Mouse (Mus musculus): ENCODE data around the gene Hemk1. TPM values are rescaled to one million over a fixed set of nuclear protein-coding genes. Genes with fewer than 3 reads are reported as not detected.

The Hemk1 gene
- polyA plus RNA-seq, 1 experiment from 2014 or later = 18.1 TPM

DNA sequence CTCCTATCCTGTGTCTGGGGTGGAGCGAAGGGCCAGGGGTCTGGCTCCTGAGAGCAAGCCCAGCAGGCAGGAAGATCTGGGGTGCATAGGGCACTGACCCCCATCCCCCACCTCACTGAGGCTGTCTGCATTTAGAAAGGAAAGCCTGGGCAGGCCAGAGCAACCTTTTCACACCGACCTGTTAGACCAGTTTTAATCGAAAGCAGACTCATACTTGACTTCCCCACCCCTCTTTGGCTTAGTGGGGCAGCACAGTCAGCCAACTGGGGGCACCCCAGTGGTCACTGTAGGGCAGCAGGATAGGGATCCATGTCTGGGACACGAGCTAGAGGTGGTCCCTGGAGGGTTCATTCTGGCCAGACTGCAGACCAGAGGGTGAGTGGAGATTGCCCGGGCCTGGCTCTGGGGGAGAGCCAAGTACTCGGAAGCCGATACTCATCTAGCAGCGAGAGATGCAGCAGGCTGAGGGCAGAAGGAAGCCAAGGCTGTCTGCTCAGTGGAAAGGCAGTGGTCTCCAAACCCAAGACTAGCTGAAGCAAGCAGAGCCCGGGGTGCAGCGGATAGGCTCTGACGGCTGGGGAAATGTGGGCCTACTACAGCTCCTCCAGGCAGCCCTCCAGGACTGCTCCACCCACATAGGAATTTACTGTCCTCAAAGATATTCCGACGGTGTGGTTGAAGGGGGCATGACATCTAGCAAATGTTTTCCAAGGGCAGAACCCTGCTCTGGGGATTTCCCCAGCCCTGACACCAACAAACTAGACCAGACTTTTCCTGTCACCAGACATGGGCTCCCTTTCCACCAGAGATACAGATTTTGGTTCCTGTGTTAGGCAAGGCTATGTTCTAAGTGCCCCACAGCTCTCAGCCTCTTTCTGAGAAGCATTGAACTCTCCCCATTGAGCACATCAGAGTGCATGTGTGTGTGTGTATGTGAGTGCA is 32.3 kb downstream of the Hemk1 start:
- Histone ChIP-seq H3K4me1 (replicated peaks) (no peaks in the 10 kb centered on the region), H3K9ac (replicated peaks) (no peak overlapping the region), H3K4me3 (replicated peaks) (no peak overlapping the region), H3K9me3 (no peaks in the 10 kb centered on the region), H3K27me3 (no peaks in the 10 kb centered on the region), H3K36me3 (peaks cover 13% of the 10 kb centered on the region), H3K4me2 (replicated peaks) (no peak overlapping the region), H3K27ac (no peak overlapping the region)
- ATAC-seq = no peak
- 69% methylated on average over 13 of the region's 13 CpGs for WGBS

DNA sequence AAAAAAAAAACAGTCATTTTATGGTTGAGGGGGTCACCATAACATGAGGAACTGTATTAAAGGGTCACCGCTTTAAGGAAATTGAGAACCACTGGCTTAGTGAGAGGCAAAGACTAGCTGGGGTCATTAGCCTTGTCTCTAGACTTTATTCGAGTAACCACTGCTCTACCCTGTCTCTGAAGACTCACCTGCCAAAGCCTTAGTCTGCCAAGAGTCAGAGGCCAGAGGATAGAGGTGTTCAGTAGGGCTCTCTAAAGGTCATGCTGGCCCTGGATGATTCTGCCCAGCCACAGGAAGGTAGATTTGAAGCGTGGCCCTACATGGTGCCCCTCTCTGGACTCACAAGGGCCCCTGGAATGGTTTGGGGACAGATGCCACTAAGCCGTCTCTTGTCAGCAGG is 33.1 kb downstream of the Hemk1 start:
- Histone ChIP-seq H3K9ac (replicated peaks) (no peak overlapping the region), H3K4me3 (replicated peaks) (no peak overlapping the region), H3K4me2 (replicated peaks) (no peak overlapping the region), H3K27ac (no peak overlapping the region), H3K4me1 (replicated peaks) (no peaks in the 10 kb centered on the region), H3K36me3 (peaks cover 19% of the 10 kb centered on the region), H3K9me3 (no peaks in the 10 kb centered on the region), H3K27me3 (no peaks in the 10 kb centered on the region)
- 82% methylated on average over 4 of the region's 4 CpGs for WGBS
- no peak for ATAC-seq

DNA sequence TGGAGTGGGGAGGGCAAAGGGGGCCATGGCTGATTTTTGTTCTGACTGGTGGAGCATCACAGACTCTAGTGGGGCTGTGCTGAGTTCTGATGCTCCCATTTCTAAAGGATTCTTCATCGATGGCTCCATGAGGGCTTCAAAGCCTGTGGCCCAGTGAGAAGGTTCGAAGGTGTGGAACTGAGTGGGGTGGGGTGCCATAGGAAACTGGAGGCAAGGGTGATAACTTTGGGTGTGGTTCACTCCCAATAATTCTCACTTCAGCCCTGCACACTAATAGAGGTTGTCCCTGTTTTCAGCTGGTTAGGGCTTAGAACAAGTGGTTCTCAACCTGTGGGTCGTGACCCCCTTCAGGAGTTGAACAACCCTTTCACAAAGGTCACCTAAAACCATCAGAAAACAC is 33.8 kb downstream of the Hemk1 start:
- H3K4me3 ChIP-seq (replicated peaks) = no peak overlapping the region
- H3K4me1 ChIP-seq (replicated peaks) = no peaks in the 10 kb centered on the region
- H3K4me2 ChIP-seq (replicated peaks) = no peak overlapping the region
- no peaks in the 10 kb centered on the region for H3K9me3 ChIP-seq
- H3K36me3 ChIP-seq = peaks cover 19% of the 10 kb centered on the region
- no peak overlapping the region for H3K9ac ChIP-seq (replicated peaks)
- WGBS = 89% methylated on average over 3 of the region's 3 CpGs
- H3K27ac ChIP-seq = no peak overlapping the region
- H3K27me3 ChIP-seq = no peaks in the 10 kb centered on the region
- no peak for ATAC-seq

- H3K27me3 ChIP-seq = no peaks in the 10 kb centered on the region
- no peak overlapping the region for H3K27ac ChIP-seq
- H3K4me2 ChIP-seq (replicated peaks) = no peak overlapping the region
- no peaks in the 10 kb centered on the region for H3K4me1 ChIP-seq (replicated peaks)
- H3K36me3 ChIP-seq = peaks cover 19% of the 10 kb centered on the region
- no peak for ATAC-seq
- H3K4me3 ChIP-seq (replicated peaks) = no peak overlapping the region
- H3K9ac ChIP-seq (replicated peaks) = no peak overlapping the region
- WGBS = 84% methylated on average over 5 of the region's 5 CpGs
- no peaks in the 10 kb centered on the region for H3K9me3 ChIP-seq
Measured at GRCm38 (mm10) chr9:107303900-107304299, 34.2 kb downstream of the Hemk1 start.

- H3K4me3 ChIP-seq (replicated peaks) = no peak overlapping the region
- H3K4me2 ChIP-seq (replicated peaks) = no peak overlapping the region
- no peak for ATAC-seq
- H3K9me3 ChIP-seq = no peaks in the 10 kb centered on the region
- H3K36me3 ChIP-seq = peaks cover 19% of the 10 kb centered on the region
- H3K9ac ChIP-seq (replicated peaks) = no peak overlapping the region
- H3K27me3 ChIP-seq = no peaks in the 10 kb centered on the region
- H3K27ac ChIP-seq = no peak overlapping the region
- H3K4me1 ChIP-seq (replicated peaks) = no peaks in the 10 kb centered on the region
- WGBS = 82% methylated on average over 9 of the region's 9 CpGs
Measured at GRCm38 (mm10) chr9:107303121-107303820, 34.9 kb downstream of the Hemk1 start.

GRCm38 (mm10) chr9:107302592-107302991 is 35.6 kb downstream of the Hemk1 start:
- no peaks in the 10 kb centered on the region for H3K27me3 ChIP-seq
- H3K27ac ChIP-seq = no peak overlapping the region
- no peak overlapping the region for H3K4me2 ChIP-seq (replicated peaks)
- H3K4me3 ChIP-seq (replicated peaks) = no peak overlapping the region
- no peaks in the 10 kb centered on the region for H3K9me3 ChIP-seq
- 89% methylated on average over 7 of the region's 7 CpGs for WGBS
- peaks cover 6% of the 10 kb centered on the region for H3K4me1 ChIP-seq (replicated peaks)
- no peak overlapping the region for H3K9ac ChIP-seq (replicated peaks)
- ATAC-seq = no peak
- peaks cover 19% of the 10 kb centered on the region for H3K36me3 ChIP-seq

- Histone ChIP-seq H3K27ac (no peak overlapping the region), H3K27me3 (no peaks in the 10 kb centered on the region), H3K36me3 (peaks cover 19% of the 10 kb centered on the region), H3K9ac (replicated peaks) (no peak overlapping the region), H3K4me3 (replicated peaks) (no peak overlapping the region), H3K9me3 (no peaks in the 10 kb centered on the region), H3K4me2 (replicated peaks) (no peak overlapping the region), H3K4me1 (replicated peaks) (peaks cover 15% of the 10 kb centered on the region)
- 86% methylated on average over 17 of the region's 17 CpGs for WGBS
- no peak for ATAC-seq
Measured at GRCm38 (mm10) chr9:107301554-107302331, 36.4 kb downstream of the Hemk1 start.

GRCm38 (mm10) chr9:107300224-107300973 is 37.8 kb downstream of the Hemk1 start:
- Histone ChIP-seq H3K9ac (replicated peaks) (no peak overlapping the region), H3K4me1 (replicated peaks) (peaks cover 15% of the 10 kb centered on the region), H3K27ac (no peak overlapping the region), H3K9me3 (no peaks in the 10 kb centered on the region), H3K27me3 (peaks cover 4% of the 10 kb centered on the region; the same call in 1 of the 2 replicates), H3K4me2 (replicated peaks) (no peak overlapping the region), H3K36me3 (peaks cover 19% of the 10 kb centered on the region), H3K4me3 (replicated peaks) (no peak overlapping the region)
- ATAC-seq = no peak
- WGBS = 94% methylated on average over 30 of the region's 30 CpGs

DNA sequence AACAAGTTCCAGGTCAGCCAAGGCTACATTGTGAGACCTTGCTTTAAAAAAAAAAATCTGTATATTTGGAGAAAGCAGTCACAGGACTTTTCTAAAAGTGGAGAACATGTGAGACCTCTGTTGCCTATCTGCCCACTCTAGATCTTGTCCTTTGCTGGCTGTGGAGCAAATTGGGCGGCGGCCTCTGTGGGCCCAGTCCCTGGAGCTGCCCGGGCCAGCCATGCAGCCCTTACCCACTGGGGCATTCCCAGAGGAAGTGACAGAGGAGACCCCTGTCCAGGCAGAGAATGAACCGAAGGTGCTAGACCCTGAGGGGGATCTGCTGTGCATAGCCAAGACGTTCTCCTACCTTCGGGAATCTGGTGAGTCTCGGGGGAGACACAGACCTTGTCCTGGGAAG is 38.4 kb downstream of the Hemk1 start:
- H3K27me3 ChIP-seq = peaks cover 5% of the 10 kb centered on the region; the same call in 1 of the 2 replicates
- H3K4me1 ChIP-seq (replicated peaks) = peaks cover 15% of the 10 kb centered on the region
- peaks cover 19% of the 10 kb centered on the region for H3K36me3 ChIP-seq
- no peak overlapping the region for H3K4me3 ChIP-seq (replicated peaks)
- no peak overlapping the region for H3K4me2 ChIP-seq (replicated peaks)
- H3K27ac ChIP-seq = no peak overlapping the region
- no peaks in the 10 kb centered on the region for H3K9me3 ChIP-seq
- H3K9ac ChIP-seq (replicated peaks) = no peak overlapping the region
- ATAC-seq = no peak
- WGBS = 94% methylated on average over 7 of the region's 7 CpGs

DNA sequence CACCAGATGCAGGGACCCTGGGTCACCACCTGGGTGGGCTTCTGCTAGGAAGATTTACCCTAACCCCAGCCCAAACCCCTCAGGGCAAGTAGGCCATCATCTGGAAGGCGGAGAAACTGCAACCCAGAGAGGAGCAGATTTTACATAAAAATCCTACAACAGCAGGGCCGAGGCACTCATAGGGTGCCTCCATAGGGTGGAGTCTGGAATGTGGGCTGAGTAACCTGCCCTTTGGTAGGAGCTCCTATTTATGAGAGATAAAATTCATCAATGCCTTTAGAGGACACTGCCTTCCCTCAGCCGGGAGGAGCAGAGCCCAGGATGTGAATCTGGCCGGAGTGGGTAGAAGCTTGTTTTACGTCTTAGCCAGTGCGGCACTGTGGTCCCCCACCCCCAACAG is 39.3 kb downstream of the Hemk1 start:
- ATAC-seq = no peak
- H3K4me1 ChIP-seq (replicated peaks) = peaks cover 15% of the 10 kb centered on the region
- peaks cover 5% of the 10 kb centered on the region; the same call in 1 of the 2 replicates for H3K27me3 ChIP-seq
- 90% methylated on average over 6 of the region's 6 CpGs for WGBS
- H3K27ac ChIP-seq = no peak overlapping the region
- H3K9me3 ChIP-seq = no peaks in the 10 kb centered on the region
- no peak overlapping the region for H3K4me2 ChIP-seq (replicated peaks)
- no peak overlapping the region for H3K4me3 ChIP-seq (replicated peaks)
- H3K36me3 ChIP-seq = peaks cover 19% of the 10 kb centered on the region
- H3K9ac ChIP-seq (replicated peaks) = no peak overlapping the region

GRCm38 (mm10) chr9:107298059-107298780 is 39.9 kb downstream of the Hemk1 start:
- Histone ChIP-seq H3K4me1 (replicated peaks) (peaks cover 15% of the 10 kb centered on the region), H3K9ac (replicated peaks) (no peak overlapping the region), H3K9me3 (no peaks in the 10 kb centered on the region), H3K27ac (no peak overlapping the region), H3K36me3 (peaks cover 19% of the 10 kb centered on the region), H3K4me3 (replicated peaks) (no peak overlapping the region), H3K27me3 (peaks cover 8% of the 10 kb centered on the region; the same call in 1 of the 2 replicates), H3K4me2 (replicated peaks) (no peak overlapping the region; the same call in 1 of the 2 replicates)
- WGBS = 86% methylated on average over 8 of the region's 8 CpGs
- no peak for ATAC-seq

Data from midbrain, embryonic 13.5 days (tissue).